Mouse (Mus musculus) lung, embryonic 15.5 days (tissue): ENCODE measurements around the gene Sult6b2. TPM values are rescaled to one million over a fixed set of nuclear protein-coding genes. Genes with fewer than 3 reads are reported as not detected.

Experiments used
- ATAC-seq: fragments of 200-750 bp; cut with Nextera tagmentation; 2 replicates; pipeline ENCODE4 v1.8.0; 2017; ENCODE audit warnings: moderate number of reproducible peaks, borderline replicate concordance; ENCODE audit not compliant: low FRiP score, low TSS enrichment; ENCODE audit errors: extremely low read depth
- H3K27ac ChIP-seq: fragments of 300-500 bp; sonication (generic); 2 replicates; pipeline ENCODE4 v1.5.1; 2015; ENCODE audit warnings: moderate library complexity, mild to moderate bottlenecking, inconsistent platforms
- H3K27me3 ChIP-seq: fragments of 300-500 bp; sonication (generic); 2 replicates; pipeline ENCODE4 v1.6.1; 2015; ENCODE audit warnings: inconsistent platforms
- H3K36me3 ChIP-seq: fragments of 300-500 bp; sonication (generic); 2 replicates; pipeline ENCODE4 v1.6.1; 2015; ENCODE audit warnings: inconsistent platforms
- H3K4me1 ChIP-seq: fragments of 300-500 bp; sonication (generic); 2 replicates; pipeline ENCODE4 v1.6.1; 2015; ENCODE audit warnings: inconsistent platforms
- H3K4me2 ChIP-seq: fragments of 300-500 bp; sonication (generic); 2 replicates; pipeline ENCODE4 v1.6.1; 2015; ENCODE audit warnings: inconsistent platforms, mild to moderate bottlenecking, moderate library complexity
- H3K4me3 ChIP-seq: fragments of 300-500 bp; sonication (generic); 2 replicates; pipeline ENCODE4 v1.5.1; 2015; ENCODE audit warnings: mild to moderate bottlenecking, inconsistent platforms
- H3K9ac ChIP-seq: fragments of 300-500 bp; sonication (generic); 2 replicates; pipeline ENCODE4 v1.6.1; 2015; ENCODE audit warnings: inconsistent platforms
- H3K9me3 ChIP-seq: fragments of 300-500 bp; sonication (generic); 2 replicates; pipeline ENCODE4 v1.6.1; 2016; ENCODE audit warnings: inconsistent platforms
- WGBS: fragments of 180-500 bp; shearing (Covaris S2); methylation state at CpG from one replicate; pipeline ENCODE4 v1.1.7; 2015; 5-methylcytosine and 5-hydroxymethylcytosine counted together
- polyA plus RNA-seq: library from polyadenylated mRNA; unstranded; fragments of >200 nt; fragmentation: Nextera tagmentation; extraction: Ambion mirVana; gene quantifications from 2 replicates; pipeline ENCODE4 v1.2.1, GENCODE M21; 2015

Sult6b2 gene
- polyA plus RNA-seq, 1 experiment from 2014 or later: not detected

- Histone ChIP-seq H3K27me3 (no peaks in the 10 kb centered on the region), H3K4me3 (no peak overlapping the region), H3K4me1 (no peaks in the 10 kb centered on the region; the same call in 1 of the 2 replicates), H3K27ac (no peak overlapping the region), H3K36me3 (peaks cover 60% of the 10 kb centered on the region), H3K9ac (no peak overlapping the region), H3K9me3 (no peaks in the 10 kb centered on the region), H3K4me2 (no peak overlapping the region)
- ATAC-seq: no peak
- 84% methylated on average over 9 of the region's 9 CpGs for WGBS
Observed at GRCm38 (mm10) chr6:142767305-142767704, 37.0 kb downstream of the Sult6b2 start.

- ATAC-seq: peak; percentile 64
- 51% methylated on average over 2 of the region's 2 CpGs for WGBS
Observed at GRCm38 (mm10) chr6:142764933-142765332, 39.4 kb downstream of the Sult6b2 start.

GRCm38 (mm10) chr6:142759633-142760032 lies 44.7 kb downstream of the Sult6b2 start:
- Histone ChIP-seq H3K27me3 (peaks cover 8% of the 10 kb centered on the region; the same call in 1 of the 2 replicates), H3K4me1 (peaks cover 18% of the 10 kb centered on the region), H3K4me3 (no peak overlapping the region), H3K4me2 (no peak overlapping the region), H3K9ac (no peak overlapping the region), H3K36me3 (peaks cover 3% of the 10 kb centered on the region; the same call in 1 of the 2 replicates), H3K9me3 (no peaks in the 10 kb centered on the region), H3K27ac (no peak overlapping the region)
- ATAC-seq: no peak
- WGBS: 62% methylated on average over 2 of the region's 2 CpGs

More at GRCm38 (mm10) chr6:142764933-142765332, 39.4 kb downstream of the Sult6b2 start:
- Histone ChIP-seq H3K27ac (no peak overlapping the region), H3K36me3 (peaks cover 46% of the 10 kb centered on the region), H3K27me3 (no peaks in the 10 kb centered on the region), H3K4me2 (no peak overlapping the region), H3K9me3 (no peaks in the 10 kb centered on the region), H3K4me1 (no peaks in the 10 kb centered on the region; the same call in 1 of the 2 replicates), H3K4me3 (no peak overlapping the region), H3K9ac (no peak overlapping the region)

GRCm38 (mm10) chr6:142758562-142758961 lies 45.7 kb downstream of the Sult6b2 start:
- Histone ChIP-seq H3K9me3 (no peaks in the 10 kb centered on the region), H3K4me2 (no peak overlapping the region), H3K27me3 (peaks cover 14% of the 10 kb centered on the region; the same call in 1 of the 2 replicates), H3K4me1 (peaks cover 18% of the 10 kb centered on the region), H3K36me3 (no peaks in the 10 kb centered on the region), H3K27ac (no peak overlapping the region), H3K9ac (no peak overlapping the region), H3K4me3 (no peak overlapping the region)
- ATAC-seq: no peak
- 91% methylated on average over 6 of the region's 6 CpGs for WGBS

DNA sequence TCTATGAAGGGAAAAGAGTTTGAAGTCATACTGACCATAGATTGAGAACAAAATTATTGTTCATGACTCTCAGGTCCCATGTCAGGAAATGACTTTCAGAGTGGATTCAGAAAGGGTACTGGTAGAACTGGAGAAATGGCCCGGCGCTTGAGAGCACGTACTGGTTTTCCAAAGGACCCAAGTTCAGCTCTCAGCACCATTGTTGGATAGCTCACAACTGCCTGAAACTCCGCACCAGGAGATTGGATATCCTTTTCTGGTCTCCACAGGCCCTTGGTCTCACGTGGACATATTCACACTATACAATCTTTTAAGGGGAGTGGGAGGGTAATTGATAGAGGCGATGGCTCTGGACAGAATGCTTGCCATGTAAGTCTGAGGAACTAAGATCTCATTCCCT lies 46.3 kb downstream of the Sult6b2 start:
- Histone ChIP-seq H3K36me3 (no peaks in the 10 kb centered on the region), H3K27me3 (peaks cover 14% of the 10 kb centered on the region; the same call in 1 of the 2 replicates), H3K4me2 (peak overlapping the region; percentile 88), H3K27ac (peak overlapping the region; percentile 71), H3K9ac (no peak overlapping the region), H3K9me3 (no peaks in the 10 kb centered on the region), H3K4me1 (peaks cover 18% of the 10 kb centered on the region), H3K4me3 (peak overlapping the region; percentile 81)
- 86% methylated on average over 6 of the region's 6 CpGs for WGBS
- no peak for ATAC-seq

GRCm38 (mm10) chr6:142757334-142757965 lies 46.9 kb downstream of the Sult6b2 start:
- ATAC-seq: peak; percentile 9; the same call in 1 of the 2 replicates
- Histone ChIP-seq H3K4me3 (peak overlapping the region; percentile 81), H3K4me1 (peaks cover 18% of the 10 kb centered on the region), H3K36me3 (no peaks in the 10 kb centered on the region), H3K4me2 (peak overlapping the region; percentile 88), H3K27me3 (peaks cover 14% of the 10 kb centered on the region; the same call in 1 of the 2 replicates), H3K9me3 (no peaks in the 10 kb centered on the region), H3K9ac (peak overlapping the region; percentile 77), H3K27ac (peak overlapping the region; percentile 71)
- 15% methylated on average over 10 of the region's 10 CpGs for WGBS

GRCm38 (mm10) chr6:142756507-142757333 lies 47.6 kb downstream of the Sult6b2 start, which contains the start of gene Cmas:
Gene Cmas, plus strand, starts transcription at chr6:142756686.
- Histone ChIP-seq H3K9ac (peak within 1 kb of the TSS; percentile 77), H3K4me2 (peak within 1 kb of the TSS; percentile 88), H3K4me1 (peaks cover 18% of the 10 kb centered on the region), H3K9me3 (no peaks in the 10 kb centered on the region), H3K4me3 (peak within 1 kb of the TSS; percentile 81), H3K27me3 (peaks cover 14% of the 10 kb centered on the region; the same call in 1 of the 2 replicates), H3K27ac (peak within 1 kb of the TSS; percentile 71), H3K36me3 (no peaks in the 10 kb centered on the region)
- under 1% methylated on average over 64 of the region's 68 CpGs for WGBS
- ATAC-seq: peak; percentile 95

DNA sequence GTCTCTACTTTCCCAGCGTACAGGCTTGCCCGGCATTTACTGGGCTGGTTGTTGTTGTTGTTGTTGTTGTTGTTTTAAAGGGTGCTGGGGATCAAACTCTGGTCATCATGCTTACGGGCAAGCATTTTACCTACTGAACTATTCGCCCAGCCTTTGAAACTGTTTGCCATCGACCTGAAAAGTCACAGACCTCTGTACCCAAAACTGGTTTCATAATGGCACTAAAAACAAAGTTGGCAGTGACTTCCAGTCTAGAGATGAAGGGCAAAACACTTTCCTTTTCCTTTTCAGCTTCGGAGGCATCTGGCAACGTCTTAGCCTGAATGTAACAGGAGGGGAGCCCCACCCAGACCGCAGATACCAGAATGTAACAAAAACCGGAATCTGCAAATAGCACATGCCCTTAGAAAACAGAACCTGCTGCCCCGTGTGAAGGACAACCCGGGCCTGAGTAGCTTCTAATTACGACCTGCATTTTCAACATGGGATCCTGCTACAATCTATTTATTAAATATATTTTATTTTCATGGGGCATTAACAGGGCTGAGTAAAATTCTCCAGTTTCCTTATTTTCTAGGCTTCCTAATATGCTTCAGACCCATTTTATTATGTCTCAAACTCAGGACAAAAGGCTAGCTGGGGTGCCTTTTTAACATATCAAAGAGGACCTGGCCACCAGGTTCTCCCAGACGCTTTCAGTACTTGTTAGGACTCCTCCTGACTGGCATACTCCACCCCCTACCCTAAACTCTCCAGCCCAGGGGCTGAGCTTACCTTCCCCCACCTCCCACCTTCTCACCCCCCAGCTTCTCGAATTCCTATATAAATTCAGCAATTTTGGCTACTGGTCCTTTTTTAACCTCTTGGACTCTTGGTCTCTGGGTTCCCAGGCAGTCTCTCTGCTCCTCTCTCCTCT lies 51.7 kb downstream of the Sult6b2 start:
- Histone ChIP-seq H3K4me2 (no peak overlapping the region), H3K9me3 (no peaks in the 10 kb centered on the region), H3K4me1 (peaks cover 6% of the 10 kb centered on the region; the same call in 1 of the 2 replicates), H3K36me3 (no peaks in the 10 kb centered on the region), H3K27ac (no peak overlapping the region), H3K27me3 (peaks cover 14% of the 10 kb centered on the region; the same call in 1 of the 2 replicates), H3K4me3 (no peak overlapping the region), H3K9ac (no peak overlapping the region)
- ATAC-seq: no peak
- 42% methylated on average over 14 of the region's 14 CpGs for WGBS

DNA sequence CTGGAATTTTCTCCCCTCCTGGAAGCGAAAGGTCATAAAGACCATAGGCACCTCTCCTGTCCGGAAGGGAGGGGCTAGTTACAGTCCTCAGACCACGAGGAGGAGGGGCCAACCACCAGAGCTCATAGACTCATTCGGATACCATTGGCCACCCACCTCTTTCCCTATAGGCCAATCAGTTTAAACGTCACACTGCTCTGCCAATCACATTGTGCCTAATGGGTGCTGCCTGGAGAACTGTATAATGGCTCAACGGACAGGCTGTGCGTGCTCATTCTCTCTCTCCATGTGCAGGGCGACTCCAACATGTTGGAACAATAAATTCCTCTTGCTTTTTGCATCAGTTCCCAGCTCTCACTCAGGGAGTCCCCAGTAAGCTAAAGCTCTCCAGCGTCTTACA lies 52.9 kb downstream of the Sult6b2 start:
- no peak for ATAC-seq
- H3K36me3 ChIP-seq: no peaks in the 10 kb centered on the region
- H3K9ac ChIP-seq: no peak overlapping the region
- no peak overlapping the region for H3K27ac ChIP-seq
- H3K9me3 ChIP-seq: no peaks in the 10 kb centered on the region
- H3K4me2 ChIP-seq: no peak overlapping the region
- no peak overlapping the region for H3K4me3 ChIP-seq
- peaks cover 17% of the 10 kb centered on the region for H3K4me1 ChIP-seq
- WGBS: 54% methylated on average over 9 of the region's 9 CpGs
- H3K27me3 ChIP-seq: peaks cover 14% of the 10 kb centered on the region; the same call in 1 of the 2 replicates

GRCm38 (mm10) chr6:142748057-142748708 lies 56.1 kb downstream of the Sult6b2 start:
- H3K4me1 ChIP-seq: peaks cover 17% of the 10 kb centered on the region
- H3K9ac ChIP-seq: no peak overlapping the region
- no peak overlapping the region for H3K27ac ChIP-seq
- 40% methylated on average over 8 of the region's 8 CpGs for WGBS
- H3K36me3 ChIP-seq: no peaks in the 10 kb centered on the region
- H3K27me3 ChIP-seq: no peaks in the 10 kb centered on the region
- ATAC-seq: no peak
- no peak overlapping the region for H3K4me3 ChIP-seq
- no peaks in the 10 kb centered on the region for H3K9me3 ChIP-seq
- no peak overlapping the region for H3K4me2 ChIP-seq

- H3K27ac ChIP-seq: no peak overlapping the region
- WGBS: 36% methylated on average over 2 of the region's 2 CpGs
- no peak; the same call in 1 of the 2 replicates for ATAC-seq
Observed at GRCm38 (mm10) chr6:142747165-142747564, 57.1 kb downstream of the Sult6b2 start.

More at GRCm38 (mm10) chr6:142747165-142747564, 57.1 kb downstream of the Sult6b2 start:
- Histone ChIP-seq H3K36me3 (no peaks in the 10 kb centered on the region), H3K9me3 (no peaks in the 10 kb centered on the region), H3K9ac (no peak overlapping the region), H3K27me3 (no peaks in the 10 kb centered on the region), H3K4me3 (no peak overlapping the region), H3K4me2 (0 out of 2 replicates have a peak overlapping the region, but pooled peaks have one; percentile 28), H3K4me1 (peaks cover 17% of the 10 kb centered on the region)
